Mouse (Mus musculus) megakaryocyte, embryonic 14.5 days (primary cell): ENCODE measurements around the gene Myo18b.

ENCODE experiments used
- FLI1 ChIP-seq: IDR thresholded peaks from 2 replicates; pipeline ENCODE4 v1.6.1; 2012; ENCODE audit warnings: low read length, inconsistent platforms, mixed read lengths
- GATA1 ChIP-seq: IDR thresholded peaks from 3 replicates; pipeline ENCODE4 v1.6.1; 2012; ENCODE audit warnings: mixed read lengths, low read length, inconsistent platforms, borderline replicate concordance

- TF ChIP-seq GATA1 (no peak), FLI1 (no peak)
Measured at GRCm38 (mm10) chr5:112652036-112652435, 244.1 kb downstream of the Myo18b start.
